Mouse (Mus musculus) urinary bladder, adult 18-20 months (tissue): Measurements from ENCODE around the gene Zfpl1.
"Not testable (repeated sequence)": the region's sequence is repeated elsewhere in the genome, so short reads cannot be mapped to it uniquely, and the experiment has no call there.

Experiments
- DNase-seq, 2 experiments: peaks; one replicate each; pipeline ENCODE4 v3.0.0; 2022; ENCODE audit warnings: low spot score in 2 of 2, mixed read lengths in 2 of 2

Gene Zfpl1

DNA sequence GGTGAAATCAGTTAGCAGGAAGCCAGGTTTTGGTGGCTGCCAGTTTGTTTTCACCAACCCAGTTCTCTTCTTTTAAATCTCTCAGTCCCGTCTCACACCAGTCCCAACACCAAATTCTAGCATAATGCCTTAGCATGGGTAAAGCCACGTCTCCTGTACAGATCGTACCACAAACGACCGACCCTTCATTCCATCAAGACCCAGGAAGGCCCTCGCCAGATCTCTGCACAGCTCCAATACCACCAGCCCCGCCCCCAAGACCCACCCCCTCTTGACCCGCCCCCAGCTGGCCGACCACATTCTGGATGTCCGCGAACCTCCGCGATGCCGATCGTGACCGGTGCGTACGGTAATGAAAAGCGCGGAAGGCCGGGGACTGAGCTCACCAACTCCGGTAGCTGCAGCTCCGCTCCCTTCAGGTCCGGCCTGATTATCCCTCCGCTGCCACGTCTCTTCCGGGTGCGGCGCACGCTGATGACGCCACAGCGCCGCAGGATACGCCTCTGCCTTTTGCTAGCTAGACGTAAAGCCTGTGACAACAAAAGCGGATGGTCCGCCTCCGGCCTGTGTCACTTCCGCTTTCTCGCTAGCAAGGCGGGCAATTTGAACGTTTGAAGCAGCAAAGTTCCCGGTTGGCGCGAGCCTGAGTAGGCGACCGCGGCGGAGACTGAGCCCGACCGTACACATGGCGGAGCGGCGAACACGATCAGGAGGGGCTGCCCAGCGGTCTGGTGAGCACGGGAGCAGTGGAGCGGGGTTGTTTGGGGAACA, at the start of gene Zfpl1, which contains the start of gene Cdca5:
Zfpl1 (minus strand) TSS at position 479 of the 771 bp plus-strand sequence.
Cdca5 (plus strand) TSS at position 506 of the 771 bp plus-strand sequence.
- peak; percentile 92 to 95 for DNase-seq

DNA sequence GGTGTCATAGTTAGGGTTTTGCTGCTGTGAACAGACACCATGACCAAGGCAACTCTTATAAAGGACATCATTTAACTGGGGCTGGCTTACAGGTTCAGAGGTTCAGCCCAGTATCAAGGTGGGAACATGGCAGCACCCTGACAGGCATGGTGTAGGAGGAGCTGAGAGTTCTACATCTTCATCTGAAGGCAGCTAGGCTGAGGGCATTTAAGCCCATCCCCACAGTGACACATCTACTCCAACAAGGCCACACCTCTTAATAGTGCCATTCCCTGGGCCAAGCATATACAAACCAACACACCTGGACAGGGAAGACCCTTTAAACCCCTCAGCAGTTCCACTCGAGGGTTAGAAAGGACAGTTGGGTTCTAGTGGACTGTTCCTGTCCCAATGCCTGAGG, 48.4 kb upstream of the Zfpl1 start:
- not testable (repeated sequence) for DNase-seq

DNA sequence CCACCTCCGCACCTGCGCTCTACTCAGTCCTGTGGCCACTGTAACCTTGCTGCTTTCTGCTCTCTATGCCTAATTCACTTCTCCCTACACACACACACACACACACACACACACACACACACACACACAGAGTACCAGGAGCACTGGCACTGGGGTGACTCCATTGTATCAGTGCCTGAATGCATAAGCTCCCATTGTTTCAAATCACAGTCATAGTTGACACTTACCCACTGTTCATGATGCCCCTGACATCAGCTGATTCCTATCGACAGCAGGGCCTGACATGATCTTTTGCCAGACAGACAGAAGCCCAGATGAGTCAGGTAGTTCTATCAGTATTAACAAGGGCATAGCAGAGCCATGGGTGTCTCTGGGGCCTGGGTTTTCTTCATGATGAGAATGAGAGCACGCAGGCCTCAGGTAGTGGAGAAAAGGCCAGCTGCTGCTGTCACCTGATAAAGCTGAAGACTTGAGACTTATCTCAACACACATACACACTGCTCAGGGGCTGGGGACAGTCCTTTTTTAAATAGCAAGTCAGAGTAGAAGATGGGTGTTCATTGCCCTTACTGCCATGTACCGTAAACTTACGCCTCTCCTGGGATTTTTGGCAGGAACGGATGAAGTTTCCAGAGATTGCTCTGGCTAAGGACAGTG, 47.5 kb upstream of the Zfpl1 start:
- no peak for DNase-seq

DNA sequence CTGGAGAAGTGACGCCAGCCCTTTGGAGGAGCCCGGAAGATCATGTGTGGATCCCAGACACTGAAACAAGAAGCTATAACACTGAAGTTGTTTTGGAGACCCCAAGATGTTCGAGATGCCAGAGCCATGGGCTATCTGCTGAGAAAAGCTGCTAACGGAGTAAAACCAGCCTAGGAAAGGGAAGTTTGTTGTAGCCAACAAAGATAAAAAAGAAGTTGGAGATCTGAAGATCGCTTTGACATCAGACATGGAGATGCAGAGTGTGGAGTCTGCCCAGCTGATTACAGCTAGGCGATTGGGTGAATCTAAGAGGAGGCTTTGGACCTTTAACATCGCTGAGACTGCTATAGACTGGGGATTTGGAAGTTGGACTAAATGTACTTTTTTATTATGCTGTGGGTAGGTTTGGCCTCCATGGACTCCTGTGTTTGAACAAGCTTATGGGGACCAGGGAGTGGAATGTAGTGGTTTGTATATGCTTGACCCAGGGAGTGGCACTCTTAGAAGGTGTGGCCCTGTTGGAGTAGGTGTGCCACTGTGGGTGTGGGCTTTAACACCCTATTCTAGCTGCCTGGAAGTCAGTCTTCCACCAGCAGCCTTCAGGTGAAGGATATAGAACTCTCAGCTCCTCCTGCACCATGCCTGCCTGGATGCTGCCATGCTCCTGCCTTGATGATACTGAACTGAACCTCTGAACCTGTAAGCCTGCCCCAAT, 45.8 kb upstream of the Zfpl1 start:
- DNase-seq: not testable (repeated sequence)

DNA sequence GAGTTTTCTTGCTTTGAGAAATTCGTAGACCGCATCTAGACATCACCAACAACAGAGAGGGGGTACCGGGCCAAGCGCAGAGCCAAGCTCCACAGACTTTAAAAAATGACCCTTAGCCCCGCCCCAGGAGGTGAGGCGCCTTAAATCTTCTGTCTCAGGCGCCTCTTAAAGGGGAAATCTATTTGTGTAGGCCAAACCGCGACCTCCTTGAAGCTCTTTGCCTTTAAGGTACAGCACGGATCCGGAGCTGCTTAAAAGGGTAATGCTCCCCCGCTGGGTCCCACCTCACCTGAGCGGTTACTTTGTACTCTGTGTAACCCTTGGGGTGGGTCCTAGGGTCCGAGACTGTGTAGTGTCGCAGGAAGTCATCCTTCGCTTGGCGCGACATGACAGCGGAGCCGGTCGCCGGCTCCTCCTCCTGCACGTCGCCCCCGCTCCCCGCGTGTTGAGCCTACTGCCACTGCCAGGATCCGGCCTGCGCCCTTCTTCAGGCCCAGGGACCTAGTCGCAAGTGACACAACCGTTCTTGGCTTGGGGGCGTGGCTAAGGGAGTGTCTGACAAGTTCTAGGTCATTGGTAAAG, 43.1 kb upstream of the Zfpl1 start, which contains the start of gene Snx15:
Snx15 (minus strand) TSS at position 545 of the 582 bp plus-strand sequence.
- DNase-seq: peak; percentile 92 to 93

DNA sequence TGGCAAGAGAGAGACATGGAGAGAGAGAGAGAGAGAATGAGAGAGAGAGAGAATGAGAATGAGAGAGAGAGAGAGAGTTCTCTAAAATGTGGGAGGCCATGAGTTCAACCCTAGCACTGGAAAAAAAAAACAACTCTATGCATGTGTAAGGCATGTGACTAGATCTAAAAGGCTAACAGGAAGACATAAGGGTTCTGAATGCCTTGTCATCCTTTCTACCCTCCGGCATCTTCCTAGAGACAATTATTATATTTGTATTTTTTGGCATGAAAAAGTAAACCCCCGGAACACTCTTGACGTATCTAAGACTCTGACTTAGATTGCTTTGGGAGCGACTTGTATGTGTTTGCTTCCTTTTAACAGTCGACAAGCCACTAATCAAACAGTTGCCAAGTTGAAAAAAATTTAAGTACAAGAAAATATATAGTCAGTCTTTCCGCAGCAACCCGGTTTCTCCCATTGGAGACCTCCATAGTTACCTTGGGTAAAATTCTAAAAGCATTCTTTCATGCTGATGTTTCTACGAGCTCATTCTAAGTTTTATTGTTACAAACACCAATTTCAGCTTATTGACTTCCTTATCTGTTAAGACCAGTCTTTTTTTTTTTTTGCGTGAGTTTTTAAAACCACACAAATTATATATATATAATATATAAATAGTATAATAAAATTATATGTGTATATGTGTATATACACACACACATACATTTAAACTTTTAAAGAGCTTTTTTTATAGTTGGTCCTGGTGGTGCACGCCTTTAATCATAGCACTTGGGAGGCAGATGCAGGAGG, 42.2 kb upstream of the Zfpl1 start:
- DNase-seq: no peak

DNA sequence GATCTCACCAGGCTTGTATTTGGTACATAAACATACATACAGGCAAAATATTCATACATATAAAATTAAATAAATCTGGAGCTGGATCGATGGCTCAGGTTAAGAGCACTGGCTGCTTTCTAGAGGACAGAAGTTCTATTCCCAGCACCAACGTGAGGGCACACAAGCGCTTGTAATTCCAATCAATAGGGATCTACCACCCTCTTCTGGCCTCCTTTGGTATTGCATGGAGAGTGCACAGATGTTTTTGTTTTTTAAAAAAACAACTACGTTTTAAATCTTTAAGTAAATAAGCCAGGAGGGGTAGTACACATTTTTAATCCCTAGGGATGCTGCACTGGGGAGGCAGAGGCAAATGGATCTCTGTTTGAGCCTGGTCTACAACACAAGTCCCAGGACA, 41.5 kb upstream of the Zfpl1 start:
- no peak for DNase-seq

DNA sequence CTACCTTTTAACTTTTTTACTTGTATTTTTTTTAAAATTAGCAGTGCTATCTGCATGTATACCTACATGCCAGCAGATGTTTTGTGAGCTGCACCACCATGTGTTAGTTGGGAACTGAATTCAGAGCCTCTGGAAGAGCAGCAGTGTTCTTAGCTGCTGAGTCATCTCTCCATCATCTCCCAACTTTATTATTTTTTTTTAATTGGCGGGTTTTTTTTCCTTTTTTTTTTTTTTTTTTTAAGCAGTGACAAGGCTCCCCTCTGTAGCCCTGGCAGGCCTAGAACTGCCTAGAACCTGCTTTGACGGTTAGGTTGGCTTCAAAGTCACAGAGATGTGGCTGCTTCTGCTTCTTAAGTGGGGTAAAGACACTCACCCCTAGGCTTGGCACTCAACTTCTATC, 40.1 kb upstream of the Zfpl1 start:
- no peak for DNase-seq

DNA sequence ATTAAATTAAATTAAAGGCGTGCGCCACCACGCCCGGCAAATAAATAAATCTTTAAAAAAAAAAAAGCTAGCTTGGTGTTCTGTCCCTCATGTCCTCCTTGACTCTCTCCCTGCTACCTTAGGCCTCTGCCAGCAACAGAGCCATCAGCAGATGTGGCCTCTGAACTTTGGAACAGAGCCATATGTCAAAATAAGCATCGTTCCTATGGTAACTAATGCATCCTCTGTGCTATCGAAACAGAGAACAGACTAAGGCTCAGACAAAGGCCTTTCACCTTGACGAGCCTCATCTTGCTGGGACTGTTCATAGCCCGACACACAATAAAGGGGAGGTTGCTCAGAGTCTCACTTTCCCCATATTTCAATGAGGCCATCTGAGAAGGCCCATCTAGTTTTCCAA, 38.6 kb upstream of the Zfpl1 start:
- DNase-seq: no peak

DNA sequence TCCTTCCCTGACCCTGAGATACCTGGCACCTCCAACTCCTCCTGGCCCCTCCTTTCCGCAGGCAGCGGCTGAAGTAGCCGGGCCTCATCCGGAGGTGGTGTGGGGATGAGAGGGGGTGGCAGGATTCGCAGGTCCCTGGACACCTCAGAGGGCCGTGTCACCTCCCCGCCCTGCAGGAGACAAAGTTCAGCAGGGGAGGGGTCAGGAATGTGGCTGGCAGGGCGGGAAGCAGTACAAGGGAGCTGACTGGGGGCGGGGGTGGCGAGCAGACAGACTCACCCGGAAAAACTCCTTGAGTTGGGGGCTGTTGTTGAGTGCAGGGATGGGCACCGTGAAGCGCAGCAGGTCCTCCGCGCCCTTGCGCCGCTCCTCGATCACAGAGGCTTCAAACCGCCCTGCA, 37.0 kb upstream of the Zfpl1 start:
- DNase-seq: no peak

DNA sequence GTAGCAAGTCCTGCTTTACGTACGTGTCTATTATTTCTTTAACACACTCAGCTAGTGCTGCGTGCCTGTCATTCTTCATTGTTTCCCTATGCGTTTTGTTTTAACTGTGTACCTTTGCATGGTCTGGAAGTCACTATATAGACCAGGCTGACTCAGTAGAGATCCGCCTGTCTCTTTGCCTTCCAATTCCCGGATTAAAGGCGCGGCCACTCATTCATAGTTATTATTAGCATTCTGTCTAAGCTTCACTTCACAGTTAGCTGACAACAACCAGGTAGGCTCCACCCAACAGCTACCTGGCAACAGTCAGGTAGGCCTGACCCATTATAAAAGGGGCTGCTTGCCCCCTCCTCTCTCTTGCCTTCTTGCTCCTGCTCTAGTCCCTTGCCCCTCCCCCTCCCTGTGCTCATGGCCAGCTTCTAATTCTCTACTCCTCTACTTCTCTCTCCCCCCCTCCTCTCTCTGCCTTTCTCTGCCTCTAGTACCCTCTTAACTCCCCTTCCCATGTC, 34.0 kb upstream of the Zfpl1 start:
- DNase-seq: no peak

DNA sequence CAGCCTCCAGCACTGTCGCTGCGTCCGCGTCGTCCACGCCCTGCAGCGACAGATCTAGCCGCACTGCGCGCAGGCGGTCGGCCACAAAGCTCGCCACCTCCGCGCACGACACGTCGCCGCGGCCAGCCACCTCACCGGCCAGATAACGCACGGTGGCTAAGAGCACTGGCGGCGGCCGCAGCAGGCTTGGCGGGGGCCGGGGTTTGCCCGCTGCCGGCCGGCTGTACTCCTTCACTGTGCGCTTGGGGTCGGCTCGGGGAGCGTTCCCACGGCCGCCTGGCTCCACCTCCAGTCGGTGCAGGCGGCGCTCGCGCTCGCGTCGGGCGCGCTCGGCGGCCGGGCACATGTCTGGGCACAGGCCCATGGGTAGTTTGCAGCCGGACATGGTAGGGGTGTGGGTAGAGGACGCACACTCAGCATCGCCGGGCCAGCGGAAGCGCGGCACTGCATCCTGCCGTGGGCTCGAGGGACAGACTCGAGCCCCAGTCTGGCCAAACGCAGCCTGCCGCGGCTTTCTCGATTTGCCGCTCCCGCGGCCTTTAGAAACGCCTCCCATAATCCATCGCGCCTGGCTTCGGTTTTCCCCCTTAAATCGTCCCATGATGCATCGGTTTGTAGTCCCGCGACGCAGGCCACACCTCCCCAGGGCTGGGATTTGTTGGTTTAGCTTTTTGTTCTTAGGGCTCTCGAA, 33.4 kb upstream of the Zfpl1 start, which contains the start of gene Sac3d1:
Sac3d1 (minus strand) TSS at position 665 of the 691 bp plus-strand sequence.
- peak; percentile 84 to 88 for DNase-seq

DNA sequence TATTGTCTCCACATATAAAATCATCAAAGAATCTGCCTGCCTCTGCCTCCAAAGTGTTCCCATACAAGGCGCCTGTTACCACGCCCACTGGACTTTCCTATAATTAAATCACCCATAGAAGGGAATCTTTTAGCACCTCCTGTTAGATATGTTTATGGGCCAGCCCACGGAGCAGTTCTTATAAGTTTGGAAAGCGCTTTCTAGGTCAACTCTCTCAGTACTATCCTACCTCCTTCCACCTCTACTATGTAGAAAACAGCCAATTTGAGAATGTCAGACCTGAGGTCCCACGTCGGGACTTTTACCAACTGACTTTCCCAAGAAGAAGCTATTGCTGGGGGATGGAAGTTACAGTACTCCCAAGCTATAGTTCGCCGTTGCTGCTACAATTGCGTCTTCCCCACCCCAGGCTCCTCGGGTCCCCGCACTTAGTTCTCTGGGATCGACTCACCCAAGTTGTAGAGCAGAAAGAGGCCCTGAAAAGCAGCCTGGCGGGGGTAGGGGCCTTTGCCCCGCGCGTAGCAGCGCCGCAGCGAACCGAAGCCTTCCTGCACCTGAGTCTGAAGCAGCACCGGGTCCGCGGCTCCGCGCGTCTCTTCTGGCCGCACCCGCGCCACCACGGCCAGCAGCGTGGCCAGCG, 32.7 kb upstream of the Zfpl1 start:
- peak in 1 of 2 experiments; percentile 57 for DNase-seq

DNA sequence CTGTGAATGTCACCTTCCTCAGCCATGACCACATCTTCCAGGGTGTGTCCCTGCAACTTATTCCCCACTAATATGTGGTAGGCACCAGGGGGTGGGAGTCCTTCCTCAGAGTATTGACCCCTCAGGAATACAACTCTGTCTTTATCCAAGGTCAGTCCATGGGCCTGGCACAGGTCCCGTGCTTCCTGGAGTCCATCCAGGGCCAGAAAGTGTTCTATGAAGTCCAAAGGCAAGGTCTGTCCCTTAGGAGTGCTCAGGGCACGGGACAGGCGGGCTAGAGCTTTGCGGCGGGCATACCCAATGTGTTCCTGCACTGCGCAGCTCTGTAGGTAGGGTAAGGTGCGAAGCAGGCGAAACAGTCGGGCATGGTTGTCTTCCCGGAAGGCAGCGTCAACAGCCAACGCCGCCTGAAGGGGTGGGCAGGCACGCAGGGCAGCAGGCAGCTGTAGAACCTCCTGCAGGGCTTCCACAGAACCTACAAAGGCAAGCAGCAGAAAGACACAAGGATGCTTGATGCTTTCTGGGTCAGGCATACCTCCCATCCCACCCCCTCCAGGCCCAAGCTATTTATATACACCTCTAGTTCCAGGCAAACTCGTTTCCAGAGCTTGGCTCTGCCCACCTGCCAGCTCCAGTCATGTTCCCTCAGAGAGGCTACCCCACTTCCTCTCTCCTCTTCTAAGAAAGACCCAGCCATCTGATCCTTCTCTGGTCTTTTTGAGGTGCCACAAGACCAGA, 31.5 kb upstream of the Zfpl1 start:
- no peak for DNase-seq

DNA sequence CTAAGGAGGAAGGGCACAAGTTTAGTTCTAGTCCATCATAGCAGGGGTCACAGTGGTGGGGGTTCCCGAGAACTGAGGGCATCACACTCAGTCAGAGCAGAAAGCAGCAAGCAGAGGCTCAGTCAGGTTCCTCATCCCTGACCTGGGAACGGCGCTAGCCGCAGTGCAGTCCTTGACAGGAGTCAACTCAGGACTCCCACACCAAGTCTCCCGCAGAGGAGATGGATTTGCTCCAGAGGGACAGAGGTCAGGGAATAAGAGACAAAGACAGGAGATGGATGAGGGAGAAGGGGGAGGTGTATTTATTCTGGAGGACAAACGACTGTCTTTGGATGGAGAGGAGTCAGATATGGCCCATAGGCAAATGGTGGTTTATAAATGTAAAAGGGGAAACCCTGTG, 28.4 kb upstream of the Zfpl1 start:
- no peak for DNase-seq

DNA sequence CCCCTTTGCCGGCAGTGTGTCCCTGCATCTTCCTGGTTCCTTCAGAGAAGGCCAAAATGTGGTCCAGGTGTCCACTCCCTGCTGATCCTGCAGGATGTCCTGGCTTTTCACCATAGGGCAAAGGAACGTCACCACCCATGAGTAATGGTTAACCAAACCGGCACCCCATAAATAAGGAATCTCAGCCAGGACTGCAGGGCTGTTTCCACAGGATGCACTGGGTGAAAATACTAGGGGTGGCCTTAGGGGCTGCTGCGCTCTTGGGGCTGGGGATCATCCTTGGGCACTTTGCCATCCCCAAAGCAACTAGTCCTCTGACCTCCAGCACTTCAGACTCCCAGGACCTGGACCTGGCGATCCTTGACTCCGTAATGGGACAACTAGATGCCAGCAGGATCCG, 20.8 kb upstream of the Zfpl1 start, which contains the start of gene Naaladl1:
Naaladl1 (plus strand) TSS at position 197 of the 400 bp plus-strand sequence.
- no peak for DNase-seq

DNA sequence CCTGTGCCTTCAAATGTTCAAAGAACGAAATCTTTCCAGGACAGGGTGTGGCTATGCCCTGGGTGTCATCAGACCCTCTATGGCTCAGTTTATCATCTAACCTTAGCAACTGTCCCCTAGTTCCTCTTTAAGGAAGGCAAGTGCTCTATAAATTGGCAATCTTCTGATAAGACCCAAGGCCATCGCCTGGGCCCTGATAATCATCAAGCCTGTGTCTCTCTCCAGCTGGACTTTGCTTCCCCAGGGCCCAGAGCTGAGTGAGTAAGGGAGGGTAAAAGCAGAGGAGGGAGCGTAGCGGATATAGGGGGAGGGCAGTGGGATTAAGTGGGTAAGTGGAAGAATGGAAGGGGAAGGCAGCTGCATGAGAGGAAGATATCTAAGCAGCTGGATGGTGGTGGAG, 19.7 kb upstream of the Zfpl1 start:
- DNase-seq: no peak

DNA sequence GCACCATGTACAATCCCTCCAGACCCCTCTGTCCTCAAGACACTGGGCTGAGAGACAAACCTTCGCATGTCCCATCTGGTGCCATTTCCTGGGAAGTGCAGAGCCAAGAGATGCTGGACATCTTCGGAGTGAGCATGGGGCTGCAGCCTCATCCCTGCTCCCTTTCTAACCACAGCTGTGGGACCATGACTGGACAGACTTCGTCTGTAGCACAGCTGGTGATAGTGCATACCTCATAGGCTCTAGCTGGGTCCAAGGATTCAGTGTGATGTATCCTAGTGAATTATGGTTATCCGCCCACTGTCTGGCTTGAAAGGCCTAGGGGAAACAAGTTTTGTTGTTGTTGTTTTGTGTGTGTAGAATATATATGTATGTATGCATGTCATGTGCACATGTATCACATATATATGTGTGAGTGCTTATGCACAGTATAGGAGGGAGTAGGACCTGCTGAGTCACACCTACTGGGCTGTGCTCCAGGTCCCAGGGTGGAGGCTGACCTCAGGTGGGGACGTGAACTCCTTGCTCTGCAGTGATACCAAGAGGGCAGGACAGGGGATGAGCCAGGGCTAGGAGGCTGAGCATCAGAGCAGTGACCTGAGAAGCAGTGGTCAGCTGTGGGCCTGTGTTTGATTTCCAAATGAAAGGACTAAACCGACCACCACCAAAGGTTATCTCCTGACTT, 17.6 kb upstream of the Zfpl1 start:
- DNase-seq: no peak
